Mouse (Mus musculus): ENCODE data around the gene 4930519P11Rik.

DNA sequence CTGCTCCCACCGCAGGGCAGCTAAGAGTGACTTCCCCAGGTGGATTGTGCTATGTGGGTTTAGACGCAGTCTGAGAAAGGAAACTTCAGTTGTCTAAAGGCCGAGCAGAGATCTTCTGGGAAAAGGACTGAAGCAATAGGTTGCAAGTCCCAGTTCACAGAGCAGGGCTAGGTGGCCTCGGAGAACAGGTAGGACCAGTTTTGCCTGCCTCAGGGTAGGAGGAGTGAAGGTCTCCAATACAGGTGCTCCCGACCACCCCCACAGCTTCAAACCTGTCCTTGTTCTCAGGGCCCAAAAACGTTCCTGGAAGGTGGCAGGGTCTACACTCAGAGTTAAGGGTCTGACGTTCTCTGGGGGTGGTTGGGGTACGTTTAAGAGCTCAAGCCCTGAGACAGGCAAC is 38.1 kb upstream of the 4930519P11Rik start, which contains the start of gene Chmp4b:
- no peak for TF ChIP-seq CTCF (IDR thresholded peaks at IDR 0.05; ENCODE audit: borderline replicate concordance, insufficient read depth, low read length)
- no peak for TF ChIP-seq POLR2A (IDR thresholded peaks at IDR 0.05; ENCODE audit: low read depth, low read length)
